Comparison of ENCODE assay signal across 11 mouse cellular contexts in genomic region chr5:147620178-147620577, GRCm38 (mm10).
DNase-seq lines count a peak whose midpoint lies in the region; ATAC-seq lines count a peak whose summit lies in the region.
"Had no signal": no experiment of that assay in that cellular context is flagged by ENCODE, and none has a peak within 500 bp of the region (broad histone marks: within the 10 kb centered on the region; RNA-seq: fewer than 3 reads in every experiment).

No protein-coding gene starts in this region.

- H3K4me2 ChIP-seq in forebrain, embryonic 16.5 days (ENCODE audit: low read length) = no peak overlapping the region
- H3K4me2 ChIP-seq in heart, embryonic 12.5 days = peak overlapping the region; percentile 28
- H3K4me2 ChIP-seq in lung, embryonic 16.5 days (ENCODE audit: low read depth, low read length) = peak overlapping the region; percentile 18; the same call in 1 of the 2 replicates

- H3K4me3 ChIP-seq in forebrain, embryonic 10.5 days = no peak overlapping the region
- no peak overlapping the region for H3K4me3 ChIP-seq in forebrain, embryonic 16.5 days (replicated peaks; ENCODE audit: low read length)
- H3K4me3 ChIP-seq in heart, embryonic 12.5 days = peak overlapping the region; percentile 4; the same call in 1 of the 2 replicates
- no peak overlapping the region for H3K4me3 ChIP-seq in lung, embryonic 16.5 days (ENCODE audit: low read length)

- no peaks in the 10 kb centered on the region for H3K27me3 ChIP-seq in forebrain, embryonic 10.5 days (ENCODE audit: poor library complexity, severe bottlenecking)
- H3K27me3 ChIP-seq in forebrain, embryonic 16.5 days (replicated peaks; ENCODE audit: control insufficient read depth, insufficient read depth, low read length) = no peaks in the 10 kb centered on the region
- no peaks in the 10 kb centered on the region for H3K27me3 ChIP-seq in heart, embryonic 12.5 days (replicated peaks)
- H3K27me3 ChIP-seq in lung, embryonic 16.5 days (ENCODE audit: control insufficient read depth, insufficient read depth, low read depth, low read length) = no peaks in the 10 kb centered on the region

- no peaks in the 10 kb centered on the region for H3K36me3 ChIP-seq in forebrain, embryonic 10.5 days (replicated peaks)
- no peaks in the 10 kb centered on the region for H3K36me3 ChIP-seq in forebrain, embryonic 16.5 days (ENCODE audit: control insufficient read depth, insufficient read depth)
- H3K36me3 ChIP-seq in heart, embryonic 12.5 days = peaks cover 5% of the 10 kb centered on the region
- H3K36me3 ChIP-seq in lung, embryonic 16.5 days (ENCODE audit: control insufficient read depth, insufficient read depth, low read length) = no peaks in the 10 kb centered on the region

- WGBS in forebrain, embryonic 10.5 days = 15% methylated on average over 2 of the region's 2 CpGs
- WGBS in forebrain, embryonic 16.5 days = 15% methylated on average over 2 of the region's 2 CpGs
- WGBS in heart, embryonic 12.5 days = 2% methylated on average over 2 of the region's 2 CpGs
- WGBS in lung, embryonic 16.5 days = 8% methylated on average over 2 of the region's 2 CpGs

- H3K9me3 ChIP-seq in forebrain, embryonic 10.5 days = no peaks in the 10 kb centered on the region
- H3K9me3 ChIP-seq in forebrain, embryonic 16.5 days (ENCODE audit: control insufficient read depth, low read length) = no peaks in the 10 kb centered on the region
- peaks cover 9% of the 10 kb centered on the region; the same call in 1 of the 2 replicates for H3K9me3 ChIP-seq in heart, embryonic 12.5 days (replicated peaks)
- no peaks in the 10 kb centered on the region for H3K9me3 ChIP-seq in lung, embryonic 16.5 days (ENCODE audit: control insufficient read depth, low read length)

- peak overlapping the region; percentile 41 for H3K27ac ChIP-seq in forebrain, embryonic 10.5 days
- no peak overlapping the region for H3K27ac ChIP-seq in forebrain, embryonic 16.5 days (ENCODE audit: low read length)
- peak overlapping the region; percentile 35; the same call in 1 of the 2 replicates for H3K27ac ChIP-seq in heart, embryonic 12.5 days (ENCODE audit: poor library complexity, severe bottlenecking)
- H3K27ac ChIP-seq in lung, embryonic 16.5 days (ENCODE audit: low read length) = peak overlapping the region; percentile 59

- ATAC-seq in forebrain, embryonic 16.5 days = no peak
- ATAC-seq in heart, embryonic 12.5 days (ENCODE audit: insufficient number of reproducible peaks, low FRiP score) = peak; percentile 74
- peak; percentile 79 for ATAC-seq in lung, embryonic 16.5 days (ENCODE audit: low read depth)

- H3K9ac ChIP-seq in forebrain, embryonic 16.5 days (replicated peaks; ENCODE audit: low read depth, low read length) = no peak overlapping the region
- H3K9ac ChIP-seq in heart, embryonic 12.5 days = no peak overlapping the region
- H3K9ac ChIP-seq in lung, embryonic 16.5 days (ENCODE audit: low read length) = no peak overlapping the region; the same call in 1 of the 2 replicates

- peak; percentile 27 for DNase-seq in forebrain, embryonic 10.5 days (ENCODE audit: extremely low spot score, low spot score)
- DNase-seq in 3T3-L1 (ENCODE audit: low read depth, low spot score) = peak; percentile 94
- DNase-seq in urinary bladder, postnatal 36 days (ENCODE audit: low spot score in 2 of 2) = no peak
- no peak for DNase-seq in spleen, postnatal 4 days (ENCODE audit: low spot score in 2 of 2)
- DNase-seq in cerebellum, adult 9-11 months = no peak
- DNase-seq: cerebellum, postnatal 14 days; gastrocnemius, postnatal 14 days; midbrain, embryonic 14.5 days had no signal

- H3K4me1 ChIP-seq in forebrain, embryonic 10.5 days = peaks cover 14% of the 10 kb centered on the region
- H3K4me1 ChIP-seq in forebrain, embryonic 16.5 days (replicated peaks; ENCODE audit: control insufficient read depth, insufficient read depth, low read length) = no peaks in the 10 kb centered on the region
- H3K4me1 ChIP-seq in heart, embryonic 12.5 days (replicated peaks) = peaks cover 21% of the 10 kb centered on the region
- peaks cover 4% of the 10 kb centered on the region; the same call in 1 of the 2 replicates for H3K4me1 ChIP-seq in lung, embryonic 16.5 days (replicated peaks; ENCODE audit: control insufficient read depth, insufficient read depth, low read length)

Comparison
In these comparisons a context has a peak if more than half of its experiments do, and no peak if none do; other contexts are left out.
1. DNase-seq: peak in forebrain, embryonic 10.5 days (single experiment) and 3T3-L1 (single experiment); none in urinary bladder, postnatal 36 days (0 of 2), spleen, postnatal 4 days (0 of 2) and cerebellum, adult 9-11 months (single experiment).